Mouse (Mus musculus) CD4-positive naive resting alpha-beta T cell, adult 76 days (primary cell): ENCODE results near the gene Cdc26. TPM values are rescaled to one million over a fixed set of nuclear protein-coding genes. Genes with fewer than 3 reads are reported as not detected.

Experiments
- total RNA-seq: library from RNA; stranded (reverse); gene quantifications from one replicate; pipeline ENCODE4 v1.2.4, GENCODE M21; 2023

Gene Cdc26
- total RNA-seq = 34.5 TPM

GRCm38 (mm10) chr4:62408601-62409282 is at the start of gene Cdc26, which contains the start of gene Prpf4:
Gene Cdc26 (minus strand): TSS chr4:62408642.
Gene Prpf4 (plus strand): TSS chr4:62408797.

GRCm38 (mm10) chr4:62435081-62435480 is 26.6 kb upstream of the Cdc26 start, which contains the start of gene Rnf183:
Gene Rnf183 (minus strand): TSS chr4:62435252.

GRCm38 (mm10) chr4:62360088-62360804 is 48.2 kb downstream of the Cdc26 start, which contains the start of the genes Fkbp15 and Slc31a1:
Gene Fkbp15 (minus strand): TSS chr4:62360548.
Gene Slc31a1 (plus strand): TSS chr4:62360727.

Other genes starting within 250 kb of the Cdc26 start
- gene Zfp37, start 177.6 kb downstream of the Cdc26 start, total RNA-seq = not detected
- 3.0 TPM for gene Slc31a2, start 146.1 kb downstream of the Cdc26 start, total RNA-seq
- 77.4 TPM for gene Fkbp15, start 48.1 kb downstream of the Cdc26 start, total RNA-seq
- 10.8 TPM for gene Slc31a1, start 47.9 kb downstream of the Cdc26 start, total RNA-seq
- 23.8 TPM for gene Prpf4, start 155 bp upstream of the Cdc26 start, total RNA-seq
- not detected for gene Rnf183, start 26.6 kb upstream of the Cdc26 start, total RNA-seq
- gene Wdr31, start 62.3 kb upstream of the Cdc26 start, total RNA-seq = not detected
- 1.9 TPM for gene Bspry, start 71.4 kb upstream of the Cdc26 start, total RNA-seq
- 0.47 TPM for gene Hdhd3, start 94.8 kb upstream of the Cdc26 start, total RNA-seq
- 9.6 TPM for gene Alad, start 111.3 kb upstream of the Cdc26 start, total RNA-seq
- gene Pole3, start 116.4 kb upstream of the Cdc26 start, total RNA-seq = 16.3 TPM
- 2.0 TPM for gene 4933430I17Rik, start 116.7 kb upstream of the Cdc26 start, total RNA-seq
- gene Rgs3, start 151.2 kb upstream of the Cdc26 start, total RNA-seq = 59.6 TPM